Mouse (Mus musculus) spleen, postnatal 36 days (tissue): ENCODE data around the gene Tmprss2.
"Not testable (repeated sequence)": the region's sequence is repeated elsewhere in the genome, so short reads cannot be mapped to it uniquely, and the experiment has no call there.

Experiments
- DNase-seq, 2 experiments: peaks; one replicate each; pipeline ENCODE4 v3.0.0; 2022; ENCODE audit warnings: low spot score in 2 of 2, mixed read lengths in 1 of 2

Tmprss2 gene

DNA sequence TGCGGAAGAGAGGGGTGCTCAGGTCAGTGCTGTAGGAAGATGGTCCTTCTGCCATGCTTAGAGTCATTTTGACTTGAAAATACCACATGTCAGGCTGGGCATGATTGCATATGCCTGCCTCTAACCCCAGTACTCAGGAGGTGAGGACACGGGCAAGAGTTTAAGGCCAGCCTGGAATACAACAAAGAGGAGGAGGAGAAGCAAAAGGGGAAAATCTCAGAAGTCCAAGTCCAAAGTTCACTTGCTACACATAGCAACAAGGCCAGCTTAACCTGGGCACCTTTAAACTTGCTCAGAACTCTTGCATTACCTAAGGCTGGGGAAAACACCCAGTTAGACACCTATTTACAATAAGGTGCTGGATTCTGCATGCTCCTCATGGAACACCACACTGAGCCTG, 19.5 kb downstream of the Tmprss2 start:
- DNase-seq: no peak

DNA sequence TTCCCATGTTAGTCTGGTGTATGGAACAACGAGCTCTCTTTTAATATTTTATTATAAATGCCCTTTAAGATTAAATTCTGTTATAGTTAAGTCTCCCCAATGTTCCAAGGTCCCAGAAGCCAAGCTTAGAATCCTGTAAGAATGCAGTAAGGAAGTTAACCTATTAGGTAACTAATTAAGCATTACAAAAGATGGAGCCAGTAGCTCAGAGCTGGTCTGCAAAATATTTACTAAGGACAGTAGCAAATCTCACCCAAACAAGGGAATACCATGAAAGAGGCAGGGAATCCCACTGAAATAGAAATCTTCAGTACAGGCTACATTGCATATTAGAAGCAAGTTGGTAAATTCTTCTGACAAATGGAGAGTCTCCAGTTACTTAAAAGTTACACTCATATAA, 28.1 kb downstream of the Tmprss2 start:
- not testable (repeated sequence) for DNase-seq

DNA sequence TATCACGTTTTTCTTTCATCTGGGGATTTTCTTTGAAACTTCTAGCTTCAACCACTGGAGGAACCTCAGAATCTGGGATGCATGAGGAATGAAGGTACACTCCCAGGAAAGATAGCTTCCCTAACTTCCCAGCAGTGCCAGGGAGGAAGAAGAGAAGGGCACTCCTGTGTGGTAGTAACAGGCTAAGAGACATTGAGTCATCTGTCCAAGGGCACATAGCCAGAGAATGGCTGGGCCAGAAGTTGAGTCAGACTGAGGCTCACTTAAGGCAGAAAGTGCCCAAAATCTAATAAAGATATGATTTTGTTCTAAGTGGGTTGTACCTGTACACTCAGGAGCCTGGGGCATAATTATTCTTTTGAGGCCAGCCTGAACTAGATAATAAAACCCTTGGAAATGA, 41.6 kb downstream of the Tmprss2 start:
- DNase-seq: no peak

DNA sequence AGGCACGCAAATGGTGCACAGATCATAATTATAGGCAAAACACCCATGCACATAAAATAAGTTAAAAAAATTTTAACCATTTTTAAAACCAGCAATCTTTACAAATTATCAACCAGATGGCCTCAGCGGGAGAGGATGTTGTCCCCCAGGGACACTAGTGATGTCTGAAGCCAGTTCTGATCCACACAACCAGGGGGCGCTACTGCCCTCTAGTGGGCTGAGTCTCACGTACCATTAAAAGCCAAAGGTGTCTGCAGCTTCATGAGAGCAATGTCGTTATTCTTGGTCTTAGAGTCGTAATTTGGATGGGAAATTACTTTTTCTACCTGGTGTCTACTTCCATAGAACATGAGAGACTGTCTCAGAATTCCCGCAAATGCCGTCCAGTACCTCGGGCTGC, 42.3 kb downstream of the Tmprss2 start:
- peak; percentile 4 to 16 for DNase-seq

DNA sequence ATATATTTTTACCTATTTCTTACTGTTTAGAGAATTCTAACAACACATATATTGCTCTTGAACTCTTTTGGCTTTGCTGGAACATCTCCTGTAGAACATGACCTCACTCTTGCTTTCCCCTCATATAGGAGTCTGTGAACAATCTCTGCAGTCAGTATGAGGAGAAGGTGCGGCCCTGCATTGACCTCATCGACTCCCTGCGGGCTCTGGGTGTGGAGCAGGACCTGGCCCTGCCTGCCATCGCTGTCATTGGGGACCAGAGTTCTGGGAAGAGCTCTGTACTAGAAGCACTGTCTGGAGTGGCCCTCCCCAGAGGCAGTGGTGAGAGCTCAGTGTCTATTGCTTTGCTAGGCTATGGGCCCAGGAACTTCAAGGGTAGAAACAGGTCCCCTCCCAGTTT, 66.7 kb downstream of the Tmprss2 start:
- no peak for DNase-seq

DNA sequence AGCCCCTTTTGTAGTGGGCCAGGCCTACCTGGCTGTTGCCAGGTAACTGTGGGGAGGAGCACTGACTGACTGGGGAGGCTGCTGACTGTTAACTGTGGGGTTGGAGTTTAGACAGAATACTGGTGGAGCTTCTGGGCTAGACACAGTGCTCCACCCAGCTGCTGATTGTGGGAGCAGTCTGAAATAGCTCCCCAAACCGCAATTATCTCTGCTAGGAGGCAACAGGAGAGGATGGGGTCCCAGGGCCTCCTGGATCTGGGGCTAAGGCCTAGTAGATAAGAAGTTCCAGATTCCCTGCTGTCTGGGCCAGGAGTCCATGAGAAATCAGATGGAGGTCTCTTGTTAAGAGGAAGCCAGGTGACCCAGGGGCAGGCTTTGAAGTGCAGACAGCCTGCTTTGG, 74.1 kb downstream of the Tmprss2 start:
- DNase-seq: no peak

DNA sequence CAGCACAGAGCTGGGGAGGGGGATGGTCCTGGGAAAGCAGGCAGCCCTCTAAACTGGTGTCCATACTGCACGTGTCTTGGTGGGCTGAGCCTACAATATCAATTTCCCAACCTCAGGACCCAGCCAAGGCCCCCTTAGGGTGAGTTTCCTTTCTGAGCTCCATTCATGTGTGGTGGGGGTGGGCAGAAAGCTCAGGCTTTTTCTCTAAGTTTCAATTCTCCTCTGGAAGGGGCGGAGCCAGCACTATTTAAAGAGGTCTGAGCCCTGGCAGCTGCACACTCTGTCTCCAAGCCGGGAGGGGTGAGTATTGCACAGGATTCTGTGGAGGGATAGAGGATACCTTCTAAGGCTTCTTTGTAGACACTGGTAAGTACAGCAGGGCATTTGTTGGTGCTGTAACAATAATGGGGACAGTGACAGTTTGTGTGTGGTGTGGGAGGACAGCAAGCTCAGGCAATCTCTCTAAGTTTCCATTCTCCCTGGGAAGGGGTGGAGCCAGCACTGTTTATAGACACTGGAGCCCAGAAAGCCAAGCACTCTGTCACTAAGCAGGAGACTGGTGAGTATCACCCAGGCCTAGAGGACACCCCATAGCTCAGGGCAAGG, 75.1 kb downstream of the Tmprss2 start:
- DNase-seq: peak; percentile 77 to 82

DNA sequence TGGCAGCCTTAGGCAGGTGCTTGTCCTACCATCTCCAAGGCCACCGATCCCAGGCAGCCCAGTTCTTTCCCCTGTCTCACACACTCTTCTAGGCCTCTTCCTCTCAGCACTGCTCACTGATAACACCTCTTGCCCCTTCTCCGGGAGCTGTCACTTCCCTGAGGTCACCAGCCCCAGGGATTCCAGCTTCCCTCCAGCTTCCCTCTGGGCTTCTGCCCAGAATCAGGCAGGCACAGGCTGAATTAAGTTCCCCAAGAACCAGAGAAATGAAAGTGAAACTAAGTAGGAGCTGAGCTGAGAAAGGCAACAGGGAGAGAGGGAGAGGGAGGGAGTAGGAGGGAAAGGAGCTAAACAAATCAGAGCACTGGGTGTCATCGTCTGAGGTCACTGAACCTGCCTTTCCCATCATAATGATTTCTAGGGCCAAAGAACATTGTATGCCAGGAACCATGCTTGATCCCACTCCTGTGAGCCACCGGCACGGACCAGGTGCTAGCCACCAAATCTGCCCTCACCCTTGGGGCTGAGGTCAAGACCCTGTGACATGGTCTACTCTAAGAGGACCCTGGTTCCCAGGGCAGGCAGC, 76.0 kb downstream of the Tmprss2 start:
- peak; percentile 20 to 46 for DNase-seq

DNA sequence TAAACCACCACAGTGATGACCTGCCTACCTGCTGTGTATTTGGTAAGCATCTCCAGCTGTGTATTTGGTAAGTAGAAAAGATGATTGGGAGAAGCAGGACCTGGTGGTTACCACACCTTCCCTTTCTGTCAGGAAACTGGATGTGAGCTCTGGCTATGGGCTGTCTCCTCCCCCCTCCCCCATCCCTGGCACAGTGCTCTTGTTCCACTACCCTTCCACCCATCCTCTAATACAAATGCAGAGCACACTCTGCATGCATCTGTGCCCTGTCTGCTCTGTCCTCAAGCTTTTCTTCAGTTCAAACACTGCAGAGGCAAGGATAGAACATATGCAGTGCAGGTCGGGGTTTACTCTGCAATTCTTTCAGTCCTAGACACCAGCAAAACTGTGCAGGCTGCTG, 76.5 kb downstream of the Tmprss2 start:
- no peak for DNase-seq

DNA sequence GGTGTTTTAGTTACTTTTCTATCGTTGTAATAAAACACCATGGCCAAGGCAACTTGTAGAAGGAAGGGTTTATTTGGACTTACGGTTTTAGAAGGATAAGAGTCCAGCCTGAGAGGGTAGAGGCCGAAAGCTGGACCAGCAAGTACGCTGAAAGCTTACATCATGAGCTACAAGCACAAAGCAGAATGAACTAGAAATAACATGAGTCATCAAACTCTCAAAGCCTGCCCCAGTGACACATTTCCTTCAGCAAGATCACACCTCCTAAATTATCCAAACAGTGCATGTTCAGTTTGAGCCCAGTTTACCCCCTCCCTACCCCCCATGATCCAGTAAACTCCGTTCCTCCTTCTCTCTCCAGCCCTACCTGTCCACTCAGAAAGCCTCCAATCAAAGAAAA, 77.2 kb downstream of the Tmprss2 start:
- DNase-seq: no peak

DNA sequence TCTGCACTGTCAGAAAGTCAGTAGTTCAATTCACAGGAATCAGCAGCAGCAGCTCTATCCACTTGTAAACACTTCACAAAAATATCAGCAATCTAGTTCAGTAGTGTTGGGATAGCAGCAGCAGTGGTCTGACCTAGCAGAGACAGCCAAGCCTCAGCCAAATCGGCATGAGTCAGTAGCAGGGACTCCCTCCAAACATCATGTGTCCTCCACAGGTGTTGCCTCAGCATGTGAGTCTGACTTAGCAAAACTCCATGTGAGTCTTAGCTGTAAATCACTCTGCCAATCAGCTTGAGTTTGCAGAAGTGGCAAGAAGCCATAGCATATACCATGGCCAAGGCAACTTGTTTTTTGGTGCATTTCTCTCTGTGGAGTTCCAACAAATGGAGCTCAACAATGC, 77.9 kb downstream of the Tmprss2 start:
- no peak for DNase-seq

DNA sequence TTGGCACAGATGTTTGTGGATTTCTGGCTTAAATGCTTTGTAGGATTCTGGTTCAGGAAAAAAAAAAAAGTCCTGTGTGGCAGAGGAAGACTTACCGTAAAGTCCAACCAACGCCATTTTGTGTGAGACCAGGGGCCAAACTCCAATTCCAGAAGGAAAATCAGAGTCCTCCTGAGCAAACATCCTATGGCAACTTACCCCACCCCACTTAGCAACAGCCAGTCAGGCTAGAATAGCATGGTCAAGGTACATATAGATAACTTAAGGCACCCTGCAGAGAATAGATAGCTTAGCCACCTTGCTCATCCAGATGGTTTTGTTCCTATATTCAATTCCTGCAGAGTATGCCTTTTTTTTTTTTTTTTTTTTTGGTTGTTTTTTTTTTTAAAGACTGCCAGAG, 81.8 kb downstream of the Tmprss2 start:
- DNase-seq: no peak

DNA sequence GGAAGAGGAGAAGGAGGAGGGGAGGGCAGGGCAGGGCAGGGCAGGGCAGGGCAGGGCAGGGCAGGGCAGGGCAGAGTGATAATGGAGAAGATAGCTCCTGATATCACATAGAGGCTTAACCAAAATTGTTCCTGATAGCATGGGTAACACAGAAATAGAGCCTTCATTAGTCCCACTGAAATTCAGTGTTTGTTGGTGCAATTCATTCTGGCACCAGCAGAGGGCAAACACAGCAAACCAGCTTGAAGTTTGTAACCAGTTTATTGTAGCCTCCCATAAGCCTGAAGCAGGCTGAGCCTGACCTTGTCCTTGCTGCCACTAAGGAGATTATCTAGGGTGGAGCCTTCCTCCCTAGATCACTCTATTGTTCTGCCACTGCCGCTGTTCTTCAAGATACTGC, 88.0 kb downstream of the Tmprss2 start:
- DNase-seq: peak in 1 of 2 experiments; percentile 25

DNA sequence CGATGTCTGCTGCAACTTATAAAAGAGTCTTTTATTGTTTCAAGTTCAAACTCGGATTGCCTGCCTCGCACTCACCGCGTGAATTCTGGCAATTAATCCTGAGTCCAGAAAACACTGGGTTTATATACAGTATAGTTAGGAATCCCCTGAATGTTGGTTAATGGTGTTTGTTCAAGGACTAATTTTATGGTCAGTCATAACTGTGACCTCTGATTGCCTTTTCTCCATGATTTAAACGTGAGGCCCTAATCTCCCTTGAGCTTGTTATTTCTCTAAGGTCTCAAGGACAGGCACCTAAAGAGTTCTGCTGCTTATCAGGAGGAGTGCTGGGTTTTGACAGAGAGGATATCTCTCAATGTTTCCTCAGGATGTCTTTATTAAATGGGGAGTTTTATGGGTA, 89.0 kb downstream of the Tmprss2 start:
- no peak for DNase-seq

DNA sequence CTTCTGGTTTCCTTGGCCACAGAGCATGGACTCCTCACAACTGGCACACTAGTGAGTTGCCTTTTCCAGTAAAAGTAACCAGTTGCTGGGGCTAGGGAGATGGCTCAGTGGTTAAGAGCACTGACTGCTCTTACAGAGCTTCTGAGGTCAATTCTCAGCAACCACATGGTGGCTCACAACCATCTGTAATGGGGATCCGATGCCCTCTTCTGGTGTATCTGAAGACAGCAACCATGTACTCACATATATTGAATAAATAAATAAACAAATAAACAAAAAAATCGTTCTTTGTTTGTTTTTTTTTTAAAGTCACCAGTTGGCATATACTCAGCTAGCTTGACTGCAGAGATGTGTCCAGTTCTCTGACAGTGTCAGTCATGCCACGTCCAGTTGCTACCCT, 94.7 kb downstream of the Tmprss2 start:
- no peak for DNase-seq
